Mouse (Mus musculus) embryo, embryonic 10 days (tissue): Measurements from ENCODE around the gene Gm6034.
"Not testable (repeated sequence)": the region's sequence is repeated elsewhere in the genome, so short reads cannot be mapped to it uniquely, and the experiment has no call there.

Experiments used
- DNase-seq: peaks from one replicate; pipeline ENCODE4 v3.0.0-alpha.2; 2015; ENCODE audit warnings: low spot score

Gene Gm6034

DNA sequence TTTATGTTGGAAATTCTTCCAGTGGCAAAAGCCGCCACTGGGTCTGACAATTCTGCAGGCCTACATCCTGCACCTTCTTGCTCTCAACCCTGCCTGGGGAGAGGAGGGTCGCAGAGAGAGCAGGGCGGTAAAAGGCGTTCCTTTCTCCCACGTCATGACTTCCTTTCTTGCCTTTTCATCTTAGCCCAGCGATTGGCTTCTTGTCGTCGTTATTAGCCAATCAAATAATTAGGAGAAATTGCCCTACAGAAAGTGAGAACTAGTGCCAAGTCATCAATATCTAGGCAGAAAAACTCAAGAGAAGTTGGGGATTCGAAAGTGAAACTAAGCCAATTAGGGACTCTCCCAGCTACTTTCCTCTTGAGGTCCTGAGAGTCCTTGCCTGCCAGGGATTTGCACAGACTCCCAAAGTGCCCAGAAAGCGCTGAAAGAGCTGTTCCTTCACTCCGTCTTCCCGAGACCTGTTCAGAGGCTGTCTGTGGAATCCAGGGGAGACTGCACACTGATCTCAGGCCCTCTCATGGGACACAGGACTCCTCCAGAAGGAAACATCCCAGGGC is at the start of gene Gm6034, which contains the start of gene H2-T22:
Gene Gm6034 (plus strand): TSS at position 352 of the 560 bp plus-strand sequence.
Gene H2-T22 (minus strand): TSS at position 138 of the 560 bp plus-strand sequence.
- peak; percentile 91 for DNase-seq

GRCm38 (mm10) chr17:35993675-35994074 is 49.1 kb upstream of the Gm6034 start:
- DNase-seq: peak; percentile 94

- DNase-seq: peak; percentile 92
Observed at GRCm38 (mm10) chr17:35994175-35994878, 48.4 kb upstream of the Gm6034 start.

DNA sequence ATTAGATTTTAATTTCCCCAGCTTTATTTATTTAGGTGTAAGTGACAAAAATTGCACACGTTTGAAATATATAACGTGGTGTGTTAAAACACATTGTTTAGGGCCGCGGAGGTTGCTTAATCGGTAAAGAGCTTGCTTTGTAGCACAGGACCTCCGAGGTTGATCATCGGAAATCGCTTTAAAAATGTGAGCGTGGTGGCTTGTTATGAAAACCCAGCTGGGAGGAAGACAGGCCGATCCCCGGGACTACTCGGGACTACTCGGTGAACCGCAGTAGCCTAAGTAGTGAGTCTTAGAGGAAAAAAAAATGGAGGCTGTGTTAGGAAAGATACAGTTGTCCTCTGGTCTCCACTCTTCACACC is 47.9 kb upstream of the Gm6034 start:
- DNase-seq: peak; percentile 30

- DNase-seq: peak; percentile 96
Observed at GRCm38 (mm10) chr17:35996949-35997348, 45.8 kb upstream of the Gm6034 start.

- DNase-seq: no peak
Observed at GRCm38 (mm10) chr17:35997713-35998510, 44.8 kb upstream of the Gm6034 start.

DNA sequence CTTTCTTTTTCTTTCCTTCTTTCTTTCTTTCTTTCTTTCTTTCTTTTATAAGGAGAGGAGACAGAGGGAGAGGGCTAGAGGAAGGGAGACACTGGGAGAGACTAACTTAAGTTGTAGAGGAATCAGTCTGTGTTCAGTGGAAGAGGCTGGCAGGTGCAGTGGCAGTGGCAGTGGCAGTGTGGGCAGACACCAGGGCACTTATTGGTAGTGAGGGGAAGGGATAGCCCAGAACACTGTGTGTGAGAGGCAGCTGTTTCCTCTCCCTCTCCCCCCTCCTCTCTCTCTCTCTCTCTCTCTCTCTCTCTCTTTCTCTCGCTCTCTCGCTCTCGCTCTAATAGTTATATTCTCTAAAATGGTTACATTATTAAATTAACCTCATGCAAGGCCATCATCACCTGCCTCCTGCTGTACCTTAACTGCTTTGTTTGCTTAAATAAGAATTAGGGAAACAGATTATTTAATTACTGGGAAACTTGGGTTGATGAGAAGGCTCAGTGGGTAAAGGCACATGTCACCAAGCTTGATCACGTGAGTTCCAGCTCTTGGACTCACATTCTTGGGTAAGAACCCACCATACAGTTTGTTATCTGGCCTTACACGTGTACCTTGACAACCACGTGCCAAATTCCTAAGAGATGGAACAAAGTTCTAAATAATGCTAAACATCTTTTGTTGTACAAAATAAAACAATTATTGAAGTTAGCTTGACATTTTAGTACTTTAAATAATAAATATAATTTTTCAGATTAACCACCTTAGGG is 44.0 kb upstream of the Gm6034 start:
- DNase-seq: no peak

GRCm38 (mm10) chr17:35999356-35999755 is 43.4 kb upstream of the Gm6034 start:
- DNase-seq: no peak

DNA sequence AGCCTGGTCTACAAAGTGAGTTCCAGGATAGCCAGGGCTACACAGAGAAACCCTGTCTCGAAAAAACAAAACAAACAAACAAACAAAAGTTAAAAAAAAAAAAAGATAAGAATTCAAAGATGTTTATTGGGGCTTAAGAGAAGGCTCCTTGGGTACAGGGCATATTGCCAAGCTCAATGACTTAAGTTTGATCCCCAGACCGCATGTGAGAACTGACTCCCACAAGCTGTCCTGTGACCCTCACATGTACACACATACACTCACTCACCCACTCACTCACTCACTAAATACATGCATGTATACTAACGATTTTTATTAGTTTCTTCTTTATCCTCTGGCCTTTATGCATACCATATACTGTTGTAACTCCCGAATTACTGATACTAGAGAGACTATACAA is 42.4 kb upstream of the Gm6034 start:
- no peak for DNase-seq

DNA sequence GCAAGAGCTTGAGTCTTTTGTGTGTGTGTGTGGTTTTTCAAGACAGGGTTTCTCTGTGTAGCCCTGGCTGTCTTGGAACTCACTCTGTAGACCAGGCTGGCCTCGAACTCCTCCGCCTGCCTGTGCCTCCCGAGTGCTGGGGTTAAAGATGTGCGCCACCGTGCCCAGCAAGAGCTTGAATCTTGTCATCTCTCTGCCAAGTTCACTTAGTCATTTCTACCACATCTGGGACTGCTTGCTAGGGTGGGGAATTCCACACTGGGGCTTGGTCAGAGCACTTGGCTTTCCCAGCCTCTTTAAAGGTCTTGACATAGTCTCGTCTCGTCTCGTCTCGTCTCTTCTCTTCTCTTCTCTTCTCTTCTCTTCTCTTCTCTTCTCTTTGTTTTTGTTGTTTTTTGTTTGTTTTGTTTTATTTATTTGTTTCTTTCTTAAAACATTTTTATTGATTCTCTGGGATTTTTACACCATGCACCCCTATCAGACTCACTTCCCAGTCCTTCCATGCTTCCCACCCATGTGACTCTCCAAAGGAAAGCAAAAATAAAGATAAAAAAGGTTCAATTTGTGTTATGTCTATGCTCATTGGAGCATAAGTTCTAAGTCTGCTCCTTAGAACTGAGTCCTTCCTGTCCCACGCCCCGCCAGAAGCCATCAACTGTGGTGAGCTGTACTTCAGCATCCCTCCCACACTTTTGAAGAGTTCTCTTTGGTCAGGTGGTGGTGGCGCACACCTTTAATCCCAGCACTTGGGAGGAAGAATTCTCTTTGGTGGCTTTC is 41.5 kb upstream of the Gm6034 start:
- DNase-seq: no peak

- no peak for DNase-seq
Observed at GRCm38 (mm10) chr17:36001966-36002365, 40.8 kb upstream of the Gm6034 start.

GRCm38 (mm10) chr17:36003331-36003730 is 39.4 kb upstream of the Gm6034 start:
- no peak for DNase-seq

DNA sequence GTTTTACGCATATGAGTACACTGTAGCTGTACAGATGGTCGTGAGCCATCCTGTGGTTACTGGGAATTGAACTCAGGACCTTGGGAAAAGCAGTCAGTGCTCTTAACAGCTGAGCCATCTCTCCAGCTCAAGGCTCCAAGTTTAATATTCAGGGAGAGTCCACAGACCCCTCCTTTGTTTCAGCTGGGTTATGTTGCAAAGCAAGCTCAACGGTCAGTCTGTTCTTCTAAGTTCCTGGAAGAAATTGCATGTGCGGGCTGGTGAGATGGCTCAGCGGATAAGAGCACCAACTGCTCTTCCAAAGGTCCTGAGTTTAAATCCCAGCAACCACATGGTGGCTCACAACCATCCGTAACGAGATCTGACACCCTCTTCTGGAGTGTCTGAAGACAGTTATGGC is 38.4 kb upstream of the Gm6034 start:
- not testable (repeated sequence) for DNase-seq

DNA sequence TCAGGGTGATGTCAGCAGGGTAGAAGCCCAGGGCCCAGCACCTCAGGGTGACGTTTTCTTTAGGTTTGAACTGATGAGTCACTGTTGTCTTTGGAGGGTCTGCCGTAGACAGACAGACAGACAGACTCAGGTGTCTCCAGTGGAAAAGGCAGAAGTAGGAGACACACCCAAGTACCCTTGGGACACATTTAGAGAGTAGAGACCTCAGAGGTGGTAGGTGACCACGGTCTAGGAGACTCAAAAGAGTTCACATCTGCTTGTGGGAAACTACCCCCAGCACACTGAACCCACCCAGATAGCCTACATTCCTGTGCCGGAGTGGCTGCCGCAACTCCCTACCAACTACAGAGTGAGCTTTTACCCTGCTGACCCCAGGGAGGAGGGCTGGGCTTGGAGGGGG is 27.8 kb upstream of the Gm6034 start:
- DNase-seq: no peak

GRCm38 (mm10) chr17:36017046-36017445 is 25.7 kb upstream of the Gm6034 start:
- no peak for DNase-seq

- DNase-seq: no peak
Observed at GRCm38 (mm10) chr17:36018979-36019378, 23.8 kb upstream of the Gm6034 start.

DNA sequence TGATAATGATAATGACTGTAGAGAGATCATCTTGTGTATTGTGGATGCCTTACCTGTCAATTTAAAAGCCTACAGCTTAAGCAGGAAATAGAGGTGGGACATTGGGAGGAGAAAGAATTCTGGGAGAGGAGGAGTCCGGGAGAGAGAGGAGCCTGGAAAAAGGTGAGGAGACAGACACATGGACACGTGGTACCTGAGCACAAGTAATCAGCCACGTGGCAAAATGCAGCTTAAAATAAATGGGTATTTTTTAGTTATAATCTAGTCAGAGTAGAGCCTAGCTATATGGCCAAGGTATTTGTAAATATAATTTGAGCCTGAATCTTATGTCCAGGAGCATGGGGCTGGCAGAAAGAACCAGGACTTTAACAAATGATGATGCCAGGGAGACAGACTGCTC is 23.2 kb upstream of the Gm6034 start:
- DNase-seq: no peak

DNA sequence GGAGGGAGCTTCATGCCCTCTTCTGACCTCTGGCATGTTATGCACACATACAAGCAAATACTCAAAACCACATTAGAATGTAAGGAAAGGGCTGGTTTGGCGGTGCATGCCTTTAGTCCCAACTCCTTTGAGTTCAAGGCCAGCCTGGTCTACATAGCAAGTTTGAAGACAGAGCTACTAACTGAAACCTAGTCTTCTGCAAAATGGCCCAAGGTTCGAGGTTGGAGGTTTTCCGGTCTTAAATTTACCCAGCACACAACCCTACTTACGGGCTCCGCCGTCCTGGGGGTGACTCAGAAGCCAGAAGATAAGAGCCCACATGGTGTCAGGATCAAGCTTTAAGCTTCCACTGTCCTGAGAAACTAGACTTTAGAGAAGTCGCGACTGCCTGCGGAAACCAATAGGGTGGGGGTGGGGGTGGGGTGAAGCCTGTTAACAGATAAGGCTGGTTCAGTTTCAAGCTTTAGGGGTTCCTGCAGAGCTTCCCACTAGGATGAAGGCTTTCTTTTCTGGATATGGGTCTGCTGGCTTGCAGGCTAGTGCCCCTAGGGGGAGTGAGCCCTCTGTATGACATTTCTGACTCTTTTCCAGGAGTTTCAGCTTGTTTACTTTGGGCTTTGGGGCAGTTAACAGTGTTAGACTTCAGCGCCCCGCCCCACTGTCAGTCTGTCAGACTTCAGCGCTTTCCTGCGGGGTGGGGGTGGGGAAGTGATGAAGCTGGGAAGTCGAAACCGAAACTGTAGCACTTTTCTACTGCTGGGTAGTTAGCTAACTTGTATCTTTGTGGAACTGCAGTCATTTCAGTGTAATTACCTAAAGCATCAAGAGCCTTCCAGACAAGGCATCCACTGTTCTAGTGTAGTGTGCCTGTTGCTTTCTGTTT is 22.3 kb upstream of the Gm6034 start, which contains the start of gene H2-T24:
Gene H2-T24 (minus strand): TSS at position 370 of the 883 bp plus-strand sequence.
- peak; percentile 31 for DNase-seq

DNA sequence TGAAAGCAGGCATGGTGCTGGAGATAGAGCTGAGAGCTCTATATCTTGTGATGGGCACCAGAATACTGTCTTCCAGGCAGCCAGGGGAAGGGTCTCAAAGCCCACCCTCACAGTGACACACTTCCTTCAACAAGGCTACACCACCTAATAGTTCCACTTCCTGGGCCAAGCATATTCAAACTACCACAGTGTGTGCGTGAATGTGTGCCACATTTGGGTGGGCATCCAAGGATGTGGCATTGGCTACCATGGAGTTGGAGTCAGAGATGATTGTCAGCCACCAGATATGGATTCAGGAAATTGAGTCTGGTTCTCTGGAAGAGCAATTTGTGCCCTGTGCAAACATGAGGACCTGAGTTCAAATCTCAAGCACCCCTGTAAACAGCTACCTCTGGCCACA is 21.5 kb upstream of the Gm6034 start:
- no peak for DNase-seq

GRCm38 (mm10) chr17:36022098-36022497 is 20.7 kb upstream of the Gm6034 start:
- DNase-seq: no peak
